Mouse (Mus musculus): ENCODE data around the gene Adamtsl5. TPM values are rescaled to one million over a fixed set of nuclear protein-coding genes. Genes with fewer than 3 reads are reported as not detected.
"Not testable (repeated sequence)": the region's sequence is repeated elsewhere in the genome, so short reads cannot be mapped to it uniquely, and the experiment has no call there.

The Adamtsl5 gene
- polyA plus RNA-seq, 1 experiment from 2014 or later, result 0.65 TPM

GRCm38 (mm10) chr10:80348981-80349380, 769 bp upstream of the Adamtsl5 start:
- H3K27ac ChIP-seq (replicated peaks), result no peak overlapping the region
- H3K36me3 ChIP-seq (replicated peaks), result no peaks in the 10 kb centered on the region
- H3K4me3 ChIP-seq, result peak overlapping the region; percentile 47
- 16% methylated on average over 26 of the region's 26 CpGs for WGBS
- peak; percentile 41 for DNase-seq (ENCODE audit: low spot score)
- H3K4me1 ChIP-seq, result peaks cover 39% of the 10 kb centered on the region
- H3K9me3 ChIP-seq, result no peaks in the 10 kb centered on the region
- H3K27me3 ChIP-seq (replicated peaks; ENCODE audit: low read depth, poor library complexity, severe bottlenecking), result peaks cover 100% of the 10 kb centered on the region

DNA sequence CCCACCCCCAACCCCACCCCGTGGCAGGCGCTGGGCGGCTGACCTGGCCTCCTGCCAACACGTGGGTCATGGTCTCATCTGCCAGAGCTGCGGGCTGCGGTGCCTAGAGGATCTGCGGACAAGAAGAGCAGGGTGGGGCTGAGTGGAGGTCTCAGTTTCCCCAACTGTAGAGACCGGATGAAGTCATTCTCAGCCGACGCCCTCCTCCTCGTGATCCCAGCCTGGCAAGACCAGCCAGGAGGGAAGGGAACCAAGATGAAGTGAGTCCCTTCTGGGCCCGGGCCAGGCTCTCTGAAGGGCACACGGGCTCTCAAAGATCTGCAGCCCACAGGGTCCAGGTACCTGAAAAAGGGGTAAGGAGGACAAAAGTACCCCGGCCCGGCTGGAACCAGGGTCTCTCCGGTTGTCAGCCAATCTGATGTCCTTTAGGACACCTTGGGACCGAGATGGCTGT, 671 bp downstream of the Adamtsl5 start:
- WGBS, result 18% methylated on average over 17 of the region's 17 CpGs
- Histone ChIP-seq H3K4me1 (peaks cover 53% of the 10 kb centered on the region), H3K27ac (replicated peaks) (no peak overlapping the region), H3K4me3 (peak overlapping the region; percentile 47), H3K9me3 (no peaks in the 10 kb centered on the region), H3K36me3 (replicated peaks) (no peaks in the 10 kb centered on the region), H3K27me3 (replicated peaks; ENCODE audit: low read depth, poor library complexity, severe bottlenecking) (peaks cover 100% of the 10 kb centered on the region)
- no peak for DNase-seq (ENCODE audit: low spot score)

GRCm38 (mm10) chr10:80345929-80346328, 2.3 kb downstream of the Adamtsl5 start:
- Histone ChIP-seq H3K4me1 (peaks cover 69% of the 10 kb centered on the region), H3K27me3 (replicated peaks; ENCODE audit: low read depth, poor library complexity, severe bottlenecking) (peaks cover 100% of the 10 kb centered on the region)
- H3K27ac ChIP-seq (replicated peaks); H3K9me3 ChIP-seq; H3K4me3 ChIP-seq; H3K36me3 ChIP-seq (replicated peaks); DNase-seq (ENCODE audit: low spot score): not testable (repeated sequence)
- WGBS, result 73% methylated on average over 6 of the region's 6 CpGs

GRCm38 (mm10) chr10:80345122-80345521, 3.1 kb downstream of the Adamtsl5 start:
- Histone ChIP-seq H3K4me1 (peaks cover 71% of the 10 kb centered on the region), H3K27ac (replicated peaks) (0 out of 2 replicates have a peak overlapping the region, but pooled peaks have one; percentile 6), H3K36me3 (replicated peaks) (no peaks in the 10 kb centered on the region), H3K9me3 (no peaks in the 10 kb centered on the region), H3K27me3 (replicated peaks; ENCODE audit: low read depth, poor library complexity, severe bottlenecking) (peaks cover 100% of the 10 kb centered on the region), H3K4me3 (peak overlapping the region; percentile 37)
- DNase-seq (ENCODE audit: low spot score), result peak; percentile 63
- 1% methylated on average over 16 of the region's 16 CpGs for WGBS

DNA sequence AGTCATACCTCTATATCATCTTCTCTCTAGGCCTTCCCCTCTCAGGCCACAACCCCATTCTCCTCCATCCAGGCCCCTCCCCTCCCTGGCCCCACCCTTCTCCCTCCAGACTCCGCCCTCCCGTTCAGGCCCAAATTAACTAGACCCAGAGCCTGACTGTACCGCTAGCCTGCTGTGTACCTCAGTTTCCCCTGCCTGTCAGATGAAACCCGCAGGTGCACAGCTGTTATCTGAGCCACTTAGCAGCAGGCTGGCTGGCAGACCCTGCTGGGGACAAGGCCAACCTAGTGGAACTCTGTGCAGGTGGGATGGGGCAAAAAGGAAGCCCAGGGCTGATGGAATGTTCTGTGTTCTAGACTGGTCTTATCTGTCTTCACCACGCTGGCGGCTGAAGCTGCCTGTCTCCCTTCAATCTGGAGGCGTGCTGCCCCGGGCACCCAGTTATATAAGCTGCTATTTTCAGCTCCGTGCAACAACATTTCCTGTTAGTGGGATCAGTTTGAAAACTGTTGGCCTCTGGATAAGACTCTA, 4.0 kb downstream of the Adamtsl5 start:
- Histone ChIP-seq H3K4me3 (peak overlapping the region; percentile 37; the same call in 1 of the 2 replicates), H3K36me3 (replicated peaks) (no peaks in the 10 kb centered on the region), H3K9me3 (no peaks in the 10 kb centered on the region), H3K27ac (replicated peaks) (no peak overlapping the region), H3K27me3 (replicated peaks; ENCODE audit: low read depth, poor library complexity, severe bottlenecking) (peaks cover 99% of the 10 kb centered on the region), H3K4me1 (peaks cover 72% of the 10 kb centered on the region)
- DNase-seq (ENCODE audit: low spot score), result no peak
- WGBS, result 36% methylated on average over 9 of the region's 9 CpGs

DNA sequence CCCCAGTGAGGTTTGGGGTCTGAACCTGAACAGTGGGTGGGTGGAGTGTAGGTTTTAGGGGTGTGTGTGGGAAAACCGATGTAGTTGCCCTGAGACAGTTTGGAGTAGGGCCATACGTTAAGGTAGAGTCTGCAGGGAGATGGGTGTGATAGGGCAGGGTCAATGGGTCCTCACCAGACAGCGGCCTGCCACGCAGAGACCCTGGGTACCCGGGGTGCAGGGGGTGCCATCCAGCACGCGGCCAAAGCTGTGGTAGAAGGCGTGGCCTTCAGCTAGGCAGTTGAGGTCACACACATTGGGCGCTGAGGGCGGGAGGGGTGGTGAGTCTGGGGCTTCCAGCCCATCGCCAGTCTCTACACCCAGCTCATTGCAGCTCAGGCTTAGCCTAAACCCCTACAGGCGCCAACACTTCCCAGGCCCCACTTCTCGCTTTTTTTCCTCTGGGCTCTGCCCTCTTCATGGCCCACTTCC, 4.8 kb downstream of the Adamtsl5 start:
- no peak for DNase-seq (ENCODE audit: low spot score)
- H3K4me1 ChIP-seq, result peaks cover 65% of the 10 kb centered on the region
- peak overlapping the region; percentile 57 for H3K4me3 ChIP-seq
- H3K9me3 ChIP-seq, result no peaks in the 10 kb centered on the region
- no peaks in the 10 kb centered on the region for H3K36me3 ChIP-seq (replicated peaks)
- peaks cover 92% of the 10 kb centered on the region for H3K27me3 ChIP-seq (replicated peaks; ENCODE audit: low read depth, poor library complexity, severe bottlenecking)
- H3K27ac ChIP-seq (replicated peaks), result peak overlapping the region; percentile 40; the same call in 1 of the 2 replicates
- WGBS, result 27% methylated on average over 13 of the region's 13 CpGs

DNA sequence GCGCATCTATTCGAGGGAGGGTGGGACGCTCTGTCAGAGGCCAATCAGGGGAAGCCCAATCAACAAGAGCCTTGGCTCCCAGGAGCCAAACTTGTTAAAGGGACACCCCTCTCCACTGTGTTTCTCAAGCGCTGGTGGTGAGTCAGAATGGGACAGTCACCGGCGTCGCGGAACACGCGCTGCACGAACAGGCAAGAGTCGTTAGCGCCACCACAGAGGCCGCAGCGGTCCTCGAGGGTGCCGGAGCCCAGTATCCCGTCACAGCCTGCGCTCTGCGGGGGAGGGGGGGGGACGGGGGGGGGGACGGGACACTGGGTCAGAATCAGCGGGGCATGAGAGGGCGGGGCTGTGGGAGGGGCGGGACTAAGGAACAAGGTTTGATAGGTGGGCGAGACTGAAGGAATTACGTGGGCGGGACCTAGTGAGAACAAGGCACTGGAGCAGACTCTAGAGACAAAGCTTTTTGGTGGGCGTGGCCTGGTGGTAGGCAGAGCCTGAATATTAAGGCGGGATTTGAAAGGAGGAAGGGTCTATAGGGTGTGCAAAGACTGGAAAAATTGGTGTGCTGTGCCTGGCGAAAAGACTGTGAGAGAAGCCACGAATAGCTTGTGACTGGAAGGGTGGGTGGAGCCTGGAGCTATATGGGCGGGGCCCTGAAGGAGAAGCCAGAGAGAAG, 5.3 kb downstream of the Adamtsl5 start:
- Histone ChIP-seq H3K9me3 (no peaks in the 10 kb centered on the region), H3K4me1 (peaks cover 59% of the 10 kb centered on the region), H3K4me3 (peak overlapping the region; percentile 57), H3K27me3 (replicated peaks; ENCODE audit: low read depth, poor library complexity, severe bottlenecking) (peaks cover 92% of the 10 kb centered on the region), H3K27ac (replicated peaks) (0 out of 2 replicates have a peak overlapping the region, but pooled peaks have one; percentile 26), H3K36me3 (replicated peaks) (no peaks in the 10 kb centered on the region)
- DNase-seq (ENCODE audit: low spot score), result peak; percentile 77
- under 1% methylated on average over 33 of the region's 33 CpGs for WGBS

DNA sequence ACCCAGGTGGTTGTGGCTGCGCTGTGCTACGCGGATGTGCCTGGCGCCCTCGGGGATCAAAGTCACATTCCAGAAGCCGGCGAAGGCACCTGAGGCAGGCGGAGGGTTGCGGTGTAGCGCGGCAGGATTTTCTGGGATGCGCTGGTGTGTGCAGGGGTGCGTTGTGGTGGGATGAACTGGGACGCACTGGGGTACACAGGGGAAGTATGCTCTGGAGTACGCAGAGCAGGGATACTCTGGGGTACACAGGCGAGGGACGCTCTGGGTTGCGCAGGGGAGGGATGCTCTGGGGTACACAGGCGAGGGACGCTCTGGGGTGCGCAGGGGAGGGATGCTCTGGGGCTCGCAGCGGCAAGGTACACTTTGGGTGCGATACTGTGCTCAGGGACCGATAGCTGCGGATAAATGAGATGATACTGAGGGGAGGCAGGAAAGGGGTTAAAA, 5.9 kb downstream of the Adamtsl5 start:
- WGBS, result 2% methylated on average over 26 of the region's 26 CpGs
- no peak overlapping the region for H3K27ac ChIP-seq (replicated peaks)
- peak; percentile 40 for DNase-seq (ENCODE audit: low spot score)

DNA sequence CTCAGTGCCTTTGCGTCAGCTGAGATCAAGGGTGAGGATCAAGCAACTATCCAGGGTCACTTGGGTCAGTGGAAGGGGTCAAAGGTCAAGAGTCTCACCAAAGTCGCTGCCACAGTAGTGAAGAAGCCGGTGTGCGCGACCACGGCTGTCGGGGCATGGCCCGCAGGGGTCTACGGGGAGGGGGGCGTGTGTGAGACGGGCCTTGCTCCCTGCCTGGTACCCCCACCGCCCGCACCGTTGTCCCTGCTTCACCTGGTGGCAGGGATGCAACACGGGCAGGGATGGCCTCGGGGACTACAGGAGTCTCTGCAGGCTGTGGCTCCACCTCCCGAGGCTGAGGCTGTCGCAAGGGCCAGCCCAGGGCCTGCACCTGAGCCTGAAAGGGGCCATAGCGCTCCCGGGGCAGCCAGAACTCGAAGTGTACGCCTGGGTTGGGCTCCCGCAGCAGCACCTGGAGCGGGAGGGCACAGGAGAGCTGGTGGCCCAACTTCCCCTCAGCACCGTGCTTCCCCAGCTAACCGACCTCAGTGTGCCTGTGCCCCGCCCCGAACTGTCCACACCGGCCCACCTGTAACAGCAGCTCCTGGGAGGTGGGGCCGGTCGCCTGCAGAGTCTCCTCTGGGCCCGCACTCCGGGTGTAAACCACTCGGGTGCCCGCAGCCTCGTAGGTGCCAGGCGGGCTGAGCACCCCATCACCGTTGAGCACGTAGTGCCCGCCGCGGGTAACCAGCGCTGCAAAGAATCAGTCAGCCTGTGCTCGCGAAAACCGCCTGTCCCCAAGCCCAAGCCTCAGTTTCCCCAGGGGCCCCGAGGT, 6.5 kb downstream of the Adamtsl5 start:
- WGBS, result 2% methylated on average over 47 of the region's 47 CpGs
- DNase-seq (ENCODE audit: low spot score), result peak; percentile 47
- Histone ChIP-seq H3K27me3 (replicated peaks; ENCODE audit: low read depth, poor library complexity, severe bottlenecking) (peaks cover 87% of the 10 kb centered on the region), H3K4me1 (peaks cover 53% of the 10 kb centered on the region), H3K36me3 (replicated peaks) (no peaks in the 10 kb centered on the region), H3K27ac (replicated peaks) (no peak overlapping the region), H3K4me3 (peak overlapping the region; percentile 57), H3K9me3 (no peaks in the 10 kb centered on the region)

More for the DNA sequence above, 5.9 kb downstream of the Adamtsl5 start:
- Histone ChIP-seq H3K9me3 (no peaks in the 10 kb centered on the region), H3K4me3 (peak overlapping the region; percentile 57), H3K27me3 (replicated peaks; ENCODE audit: low read depth, poor library complexity, severe bottlenecking) (peaks cover 89% of the 10 kb centered on the region), H3K4me1 (peaks cover 54% of the 10 kb centered on the region), H3K36me3 (replicated peaks) (no peaks in the 10 kb centered on the region)

GRCm38 (mm10) chr10:80341026-80341425, 7.2 kb downstream of the Adamtsl5 start:
- WGBS, result 8% methylated on average over 21 of the region's 21 CpGs
- Histone ChIP-seq H3K36me3 (replicated peaks) (no peaks in the 10 kb centered on the region), H3K9me3 (no peaks in the 10 kb centered on the region), H3K4me3 (peak overlapping the region; percentile 57), H3K27me3 (replicated peaks; ENCODE audit: low read depth, poor library complexity, severe bottlenecking) (peaks cover 87% of the 10 kb centered on the region), H3K27ac (replicated peaks) (no peak overlapping the region), H3K4me1 (peaks cover 53% of the 10 kb centered on the region)
- peak; percentile 28 for DNase-seq (ENCODE audit: low spot score)

DNA sequence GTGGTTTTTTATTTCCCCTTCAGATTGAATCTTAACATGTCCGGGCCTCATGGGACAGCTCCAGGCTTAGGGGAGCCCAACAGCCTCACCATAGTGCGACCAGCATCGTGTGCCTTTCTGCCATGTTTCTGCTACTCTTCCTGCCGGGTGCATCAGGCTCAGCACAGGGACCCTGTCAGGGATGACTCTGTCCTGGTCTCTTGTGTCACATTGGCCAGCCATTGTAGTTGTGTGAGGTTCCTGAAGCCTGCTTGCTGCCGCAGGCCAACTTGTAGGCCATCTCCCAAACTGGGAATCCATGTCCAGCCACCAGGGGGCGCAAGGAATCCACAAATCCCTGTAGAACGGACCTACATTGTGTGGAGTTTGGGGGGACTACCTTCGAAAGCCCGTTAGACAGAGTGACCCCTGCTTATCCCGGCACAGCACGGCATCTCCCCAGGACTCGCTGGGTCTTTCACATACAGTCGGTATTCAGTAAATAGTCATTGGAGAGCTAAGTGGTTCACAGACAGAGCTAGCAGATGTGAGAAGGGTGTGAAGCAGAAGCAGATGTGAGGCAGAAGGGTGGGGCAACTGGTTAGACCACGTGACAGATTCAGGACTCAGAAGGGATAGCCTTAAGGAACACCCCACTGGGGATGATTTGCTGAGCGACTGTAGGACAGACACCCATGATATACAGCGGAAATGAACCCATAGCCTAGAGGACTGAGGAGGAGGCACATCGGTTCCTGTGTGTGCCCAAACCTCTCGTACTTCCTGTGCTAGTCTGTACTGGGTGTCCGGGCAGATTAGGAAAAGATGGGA, 8.1 kb downstream of the Adamtsl5 start:
- Histone ChIP-seq H3K27ac (replicated peaks) (no peak overlapping the region), H3K4me1 (peaks cover 48% of the 10 kb centered on the region)

More for the DNA sequence above, 8.1 kb downstream of the Adamtsl5 start:
- 24% methylated on average over 19 of the region's 19 CpGs for WGBS
- H3K36me3 ChIP-seq (replicated peaks), result 0 out of 2 replicates have a peak, but pooled peaks cover 4% of the 10 kb centered on the region
- peaks cover 87% of the 10 kb centered on the region for H3K27me3 ChIP-seq (replicated peaks; ENCODE audit: low read depth, poor library complexity, severe bottlenecking)
- H3K9me3 ChIP-seq, result no peaks in the 10 kb centered on the region
- H3K4me3 ChIP-seq, result peak overlapping the region; percentile 28; the same call in 1 of the 2 replicates
- DNase-seq (ENCODE audit: low spot score), result peak; percentile 89
